Comparison of ENCODE assay signal across 7 mouse cellular contexts in the genomic region with DNA sequence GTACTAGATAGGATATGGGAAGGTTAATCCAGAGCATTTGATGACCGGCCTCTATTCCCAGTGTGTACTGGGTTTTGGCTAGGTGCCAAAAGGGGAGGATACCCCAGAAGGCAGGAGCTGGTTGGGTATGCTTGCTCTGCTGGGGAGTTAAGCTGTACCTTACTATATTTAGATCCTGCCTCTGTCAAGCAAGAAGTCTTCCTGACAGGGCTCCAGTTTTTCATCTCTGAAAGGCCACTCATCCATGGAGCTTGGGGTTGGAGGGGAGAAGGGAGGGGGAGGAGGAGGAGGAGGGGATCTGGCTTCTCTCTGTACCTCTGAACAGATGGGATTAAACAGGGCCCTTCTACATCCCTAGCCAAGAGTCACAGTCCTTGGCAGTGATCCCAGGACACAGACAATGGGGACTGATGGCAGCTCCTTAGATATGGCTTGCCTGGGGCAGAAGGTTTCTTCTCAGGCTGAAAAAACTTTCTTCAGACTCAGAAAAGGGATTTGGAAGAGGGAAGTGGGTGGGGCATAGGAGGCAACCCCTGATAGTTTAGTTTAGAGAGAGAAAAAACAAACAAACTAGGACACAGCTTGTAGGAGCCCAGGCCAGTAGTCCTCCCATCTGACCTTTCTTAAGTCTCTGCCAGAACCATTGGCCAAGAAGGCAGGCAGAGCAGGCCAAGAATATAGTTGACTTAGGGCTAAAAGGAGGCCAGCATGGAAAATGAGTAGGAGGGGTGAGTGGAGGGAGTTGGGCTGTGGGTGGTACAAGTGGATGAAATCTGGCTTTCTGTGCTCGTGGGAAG.
DNase-seq lines count a peak whose midpoint lies in the region; ATAC-seq and TF ChIP-seq lines count a peak whose summit lies in the region.

No protein-coding gene starts in this region.

- no peaks in the 10 kb centered on the region for H3K36me3 ChIP-seq in heart, adult 2 months (ENCODE audit: control insufficient read depth, insufficient read depth, low read length)
- H3K36me3 ChIP-seq in neural tube, embryonic 14.5 days (ENCODE audit: control insufficient read depth, insufficient read depth, low read length): no peaks in the 10 kb centered on the region

- no peak overlapping the region for H3K4me2 ChIP-seq in neural tube, embryonic 14.5 days (ENCODE audit: low read depth, low read length)

- H3K4me1 ChIP-seq in heart, adult 2 months (ENCODE audit: control insufficient read depth, insufficient read depth, low read length): no peaks in the 10 kb centered on the region
- H3K4me1 ChIP-seq in neural tube, embryonic 14.5 days (ENCODE audit: control insufficient read depth, insufficient read depth, low read length): no peaks in the 10 kb centered on the region

- peak; percentile 93 for ATAC-seq in neural tube, embryonic 14.5 days (ENCODE audit: low read depth)
- ATAC-seq in CD4-positive, CD25-positive, alpha-beta regulatory T cell, adult 4 months: no peak

- TF ChIP-seq EP300 in heart, adult 2 months (IDR thresholded peaks at IDR 0.05; ENCODE audit: insufficient read depth, low read depth, low read length): no peak

- no peaks in the 10 kb centered on the region for H3K79me2 ChIP-seq in heart, adult 2 months (replicated peaks; ENCODE audit: control insufficient read depth, insufficient read depth, low read length)

- no peak overlapping the region for H3K9ac ChIP-seq in heart, adult 2 months (ENCODE audit: low read depth, low read length)
- no peak overlapping the region for H3K9ac ChIP-seq in neural tube, embryonic 14.5 days (replicated peaks; ENCODE audit: low read depth, low read length)

- intact Hi-C loops in heart, adult 2 months (cut with DNase I): no loop called here
- intact Hi-C loops in left cerebral cortex, postnatal 10 days (cut with DNase I): no loop called here

- DNase-seq in brain, adult 2 months (ENCODE audit: low read depth, low spot score): peak; percentile 99
- DNase-seq in cerebellum, postnatal 4 days (ENCODE audit: low spot score in 2 of 2): peak; percentile 47 to 89
- peak; percentile 67 to 78 for DNase-seq in heart, adult 2 months
- peak; percentile 18 for DNase-seq in kidney, adult 18-20 months
- DNase-seq in left cerebral cortex, postnatal 10 days (ENCODE audit: extremely low spot score in 1 of 2, low spot score in 2 of 2): peak; percentile 48 to 64

- WGBS in heart, adult 2 months: 17% methylated on average over 2 of the region's 2 CpGs
- 37% methylated on average over 2 of the region's 2 CpGs for WGBS in neural tube, embryonic 14.5 days

- no peak for TF ChIP-seq CTCF in heart, adult 2 months (IDR thresholded peaks at IDR 0.05)

- H3K27me3 ChIP-seq in heart, adult 2 months (ENCODE audit: control insufficient read depth, insufficient read depth, low read length): no peaks in the 10 kb centered on the region
- no peaks in the 10 kb centered on the region for H3K27me3 ChIP-seq in neural tube, embryonic 14.5 days (ENCODE audit: control insufficient read depth, insufficient read depth, low read length)

- no peaks in the 10 kb centered on the region for H3K9me3 ChIP-seq in neural tube, embryonic 14.5 days (ENCODE audit: control insufficient read depth, low read length)

- no peak overlapping the region for H3K4me3 ChIP-seq in heart, adult 2 months
- no peak overlapping the region for H3K4me3 ChIP-seq in neural tube, embryonic 14.5 days (ENCODE audit: low read depth, low read length)

- TF ChIP-seq POLR2A in heart, adult 2 months (IDR thresholded peaks at IDR 0.05; ENCODE audit: insufficient read depth, low read depth, low read length): no peak

- H3K27ac ChIP-seq in heart, adult 2 months: 0 out of 2 replicates have a peak overlapping the region, but pooled peaks have one; percentile 15
- no peak overlapping the region for H3K27ac ChIP-seq in neural tube, embryonic 14.5 days (ENCODE audit: low read depth, low read length)

Comparison
In these comparisons a context has a peak if more than half of its experiments do, and no peak if none do; other contexts are left out.
1. DNase-seq: peak in every context shown above with its lines; median percentile 99 in brain, adult 2 months; 72 in heart, adult 2 months; 68 in cerebellum, postnatal 4 days; 56 in left cerebral cortex, postnatal 10 days; 18 in kidney, adult 18-20 months.